Mouse (Mus musculus) fat pad, adult 2 months (tissue): ENCODE measurements around the gene Cryaa.

ENCODE experiments used
- DNase-seq: peaks from one replicate; pipeline ENCODE4 v3.0.0-alpha.2; 2011; ENCODE audit warnings: low read depth, low spot score; ENCODE audit errors: extremely low read depth

Cryaa gene

GRCm38 (mm10) chr17:31705271-31706020, 27.8 kb downstream of the Cryaa start:
- DNase-seq = no peak

GRCm38 (mm10) chr17:31709121-31709741, 31.6 kb downstream of the Cryaa start:
- DNase-seq = no peak

GRCm38 (mm10) chr17:31710455-31710854, 32.8 kb downstream of the Cryaa start:
- DNase-seq = no peak

- no peak for DNase-seq
Measured at GRCm38 (mm10) chr17:31713709-31714108, 36.1 kb downstream of the Cryaa start.

GRCm38 (mm10) chr17:31714125-31714524, 36.5 kb downstream of the Cryaa start:
- DNase-seq = no peak

GRCm38 (mm10) chr17:31715006-31715405, 37.4 kb downstream of the Cryaa start:
- no peak for DNase-seq

- no peak for DNase-seq
Measured at GRCm38 (mm10) chr17:31721637-31722036, 44.0 kb downstream of the Cryaa start.

GRCm38 (mm10) chr17:31725366-31725765, 47.8 kb downstream of the Cryaa start:
- no peak for DNase-seq

- DNase-seq = peak; percentile 85
Measured at GRCm38 (mm10) chr17:31726216-31726615, 48.6 kb downstream of the Cryaa start.

- DNase-seq = no peak
Measured at GRCm38 (mm10) chr17:31727230-31727629, 49.6 kb downstream of the Cryaa start.

GRCm38 (mm10) chr17:31728043-31728442, 50.4 kb downstream of the Cryaa start:
- no peak for DNase-seq

- no peak for DNase-seq
Measured at GRCm38 (mm10) chr17:31728968-31729501, 51.4 kb downstream of the Cryaa start.

GRCm38 (mm10) chr17:31731038-31731437, 53.4 kb downstream of the Cryaa start:
- DNase-seq = no peak
